Mouse (Mus musculus): ENCODE measurements at regions not wholly inside any gene's neighbourhood (a gene's known extent, or its start where the extent isn't known, plus 50 kb on each side); places are given as distances from the start of the nearest gene placed in this dataset.

- no peak for ATAC-seq
These were observed 384.3 kb upstream of the Ubash3b start for GRCm38 (mm10) chr9:41545776-41546175.

GRCm38 (mm10) chr9:41542511-41542910 lies 381.0 kb upstream of the Ubash3b start:
- no peak for ATAC-seq

- no peak for ATAC-seq
These were observed 379.8 kb upstream of the Ubash3b start for GRCm38 (mm10) chr9:41541327-41541726.

GRCm38 (mm10) chr9:41532786-41533185 lies 371.3 kb upstream of the Ubash3b start:
- no peak for ATAC-seq

GRCm38 (mm10) chr9:41532290-41532689 lies 370.8 kb upstream of the Ubash3b start:
- ATAC-seq, result no peak

- ATAC-seq, result no peak
These were observed 370.1 kb upstream of the Ubash3b start for GRCm38 (mm10) chr9:41531596-41531995.

- no peak for ATAC-seq
These were observed 364.6 kb upstream of the Ubash3b start for GRCm38 (mm10) chr9:41526126-41526525.

GRCm38 (mm10) chr9:41525534-41525933 lies 364.0 kb upstream of the Ubash3b start:
- ATAC-seq, result no peak

- no peak for ATAC-seq
These were observed 363.1 kb upstream of the Ubash3b start for GRCm38 (mm10) chr9:41524591-41524990.

GRCm38 (mm10) chr9:41523969-41524368 lies 362.5 kb upstream of the Ubash3b start:
- ATAC-seq, result no peak

- no peak for ATAC-seq
These were observed 360.8 kb upstream of the Ubash3b start for GRCm38 (mm10) chr9:41522302-41522701.

GRCm38 (mm10) chr9:41517787-41518186 lies 356.3 kb upstream of the Ubash3b start:
- ATAC-seq, result no peak

- ATAC-seq, result no peak
These were observed 355.7 kb upstream of the Ubash3b start for GRCm38 (mm10) chr9:41517053-41517696.

- ATAC-seq, result no peak
These were observed 353.7 kb upstream of the Ubash3b start for GRCm38 (mm10) chr9:41515192-41515591.

GRCm38 (mm10) chr9:41513701-41514100 lies 352.2 kb upstream of the Ubash3b start:
- ATAC-seq, result no peak

- ATAC-seq, result no peak
These were observed 348.1 kb upstream of the Ubash3b start for GRCm38 (mm10) chr9:41509597-41509996.

GRCm38 (mm10) chr9:41508746-41509145 lies 347.2 kb upstream of the Ubash3b start:
- no peak for ATAC-seq

GRCm38 (mm10) chr9:41498326-41498725 lies 336.8 kb upstream of the Ubash3b start:
- no peak for ATAC-seq

GRCm38 (mm10) chr9:41490112-41490511 lies 328.6 kb upstream of the Ubash3b start:
- ATAC-seq, result no peak

GRCm38 (mm10) chr9:41488046-41488445 lies 326.5 kb upstream of the Ubash3b start:
- ATAC-seq, result no peak

GRCm38 (mm10) chr9:41483218-41483617 lies 321.7 kb upstream of the Ubash3b start:
- ATAC-seq, result no peak

- no peak for ATAC-seq
These were observed 320.2 kb upstream of the Ubash3b start for GRCm38 (mm10) chr9:41481611-41482266.

- no peak for ATAC-seq
These were observed 318.6 kb upstream of the Ubash3b start for GRCm38 (mm10) chr9:41479854-41480749.

GRCm38 (mm10) chr9:41479085-41479484 lies 317.6 kb upstream of the Ubash3b start:
- no peak for ATAC-seq

Data from inflammation-experienced regulatory T-cells, adult 6 months (primary cell).